Mouse (Mus musculus): Measurements from ENCODE around the gene Mlh1.

Mlh1 gene

GRCm38 (mm10) chr9:111311031-111311842 is 39.6 kb upstream of the Mlh1 start, which contains the start of gene Trank1:
Gene Trank1, plus strand, starts transcription at chr9:111311739.
- Histone ChIP-seq H3K27me3 (ENCODE audit: insufficient read depth, low read length) (peaks cover 53% of the 10 kb centered on the region), H3K4me1 (replicated peaks; ENCODE audit: low read depth, low read length) (no peaks in the 10 kb centered on the region; the same call in 1 of the 2 replicates), H3K36me3 (ENCODE audit: insufficient read depth, low read length) (no peaks in the 10 kb centered on the region), H3K9me3 (ENCODE audit: low read length) (no peaks in the 10 kb centered on the region), H3K4me3 (replicated peaks; ENCODE audit: low read length) (peak within 1 kb of the TSS; percentile 79)
- TF ChIP-seq POU5F1 (IDR thresholded peaks at IDR 0.05; ENCODE audit: borderline replicate concordance, low read length): no peak
- TF ChIP-seq NANOG (IDR thresholded peaks at IDR 0.05; ENCODE audit: borderline replicate concordance, low read length): no peak
- TF ChIP-seq CTCF (conservative IDR thresholded peaks at IDR 0.05; ENCODE audit: low read length): no peak

GRCm38 (mm10) chr9:111306142-111306541 is 34.6 kb upstream of the Mlh1 start:
- peaks cover 33% of the 10 kb centered on the region for H3K27me3 ChIP-seq (ENCODE audit: insufficient read depth, low read length)
- TF ChIP-seq NANOG (IDR thresholded peaks at IDR 0.05; ENCODE audit: borderline replicate concordance, low read length) (no peak), CTCF (conservative IDR thresholded peaks at IDR 0.05; ENCODE audit: low read length) (no peak), POU5F1 (IDR thresholded peaks at IDR 0.05; ENCODE audit: borderline replicate concordance, low read length) (no peak)
- H3K4me1 ChIP-seq (replicated peaks; ENCODE audit: low read depth, low read length): no peaks in the 10 kb centered on the region
- H3K4me3 ChIP-seq (replicated peaks; ENCODE audit: low read length): no peak overlapping the region
- H3K36me3 ChIP-seq (ENCODE audit: insufficient read depth, low read length): no peaks in the 10 kb centered on the region
- H3K9me3 ChIP-seq (ENCODE audit: low read length): no peaks in the 10 kb centered on the region

GRCm38 (mm10) chr9:111304036-111304435 is 32.4 kb upstream of the Mlh1 start:
- H3K4me1 ChIP-seq (replicated peaks; ENCODE audit: low read depth, low read length): no peaks in the 10 kb centered on the region
- peaks cover 20% of the 10 kb centered on the region for H3K27me3 ChIP-seq (ENCODE audit: insufficient read depth, low read length)
- no peak overlapping the region for H3K4me3 ChIP-seq (replicated peaks; ENCODE audit: low read length)
- no peaks in the 10 kb centered on the region for H3K9me3 ChIP-seq (ENCODE audit: low read length)
- TF ChIP-seq NANOG (IDR thresholded peaks at IDR 0.05; ENCODE audit: borderline replicate concordance, low read length) (no peak), CTCF (conservative IDR thresholded peaks at IDR 0.05; ENCODE audit: low read length) (no peak), POU5F1 (IDR thresholded peaks at IDR 0.05; ENCODE audit: borderline replicate concordance, low read length) (no peak)
- no peaks in the 10 kb centered on the region for H3K36me3 ChIP-seq (ENCODE audit: insufficient read depth, low read length)

- Histone ChIP-seq H3K4me3 (replicated peaks; ENCODE audit: low read length) (no peak overlapping the region), H3K36me3 (ENCODE audit: insufficient read depth, low read length) (no peaks in the 10 kb centered on the region), H3K27me3 (ENCODE audit: insufficient read depth, low read length) (peaks cover 16% of the 10 kb centered on the region), H3K4me1 (replicated peaks; ENCODE audit: low read depth, low read length) (peaks cover 1% of the 10 kb centered on the region), H3K9me3 (ENCODE audit: low read length) (no peaks in the 10 kb centered on the region)
- no peak for TF ChIP-seq CTCF (conservative IDR thresholded peaks at IDR 0.05; ENCODE audit: low read length)
- TF ChIP-seq NANOG (IDR thresholded peaks at IDR 0.05; ENCODE audit: borderline replicate concordance, low read length): no peak
- no peak for TF ChIP-seq POU5F1 (IDR thresholded peaks at IDR 0.05; ENCODE audit: borderline replicate concordance, low read length)
Measured at GRCm38 (mm10) chr9:111302196-111302831, 30.7 kb upstream of the Mlh1 start.

- peaks cover 20% of the 10 kb centered on the region for H3K4me1 ChIP-seq (replicated peaks; ENCODE audit: low read depth, low read length)
- TF ChIP-seq POU5F1 (IDR thresholded peaks at IDR 0.05; ENCODE audit: borderline replicate concordance, low read length) (no peak), NANOG (IDR thresholded peaks at IDR 0.05; ENCODE audit: borderline replicate concordance, low read length) (no peak), CTCF (conservative IDR thresholded peaks at IDR 0.05; ENCODE audit: low read length) (no peak)
- H3K4me3 ChIP-seq (replicated peaks; ENCODE audit: low read length): no peak overlapping the region
- peaks cover 8% of the 10 kb centered on the region; the same call in 1 of the 2 replicates for H3K27me3 ChIP-seq (ENCODE audit: insufficient read depth, low read length)
- H3K9me3 ChIP-seq (ENCODE audit: low read length): no peaks in the 10 kb centered on the region
- no peaks in the 10 kb centered on the region for H3K36me3 ChIP-seq (ENCODE audit: insufficient read depth, low read length)
Measured at GRCm38 (mm10) chr9:111298606-111299005, 27.0 kb upstream of the Mlh1 start.

GRCm38 (mm10) chr9:111296433-111296832 is 24.8 kb upstream of the Mlh1 start:
- H3K27me3 ChIP-seq (ENCODE audit: insufficient read depth, low read length): peaks cover 8% of the 10 kb centered on the region; the same call in 1 of the 2 replicates

GRCm38 (mm10) chr9:111295323-111295722 is 23.7 kb upstream of the Mlh1 start:
- Histone ChIP-seq H3K9me3 (ENCODE audit: low read length) (no peaks in the 10 kb centered on the region), H3K4me1 (replicated peaks; ENCODE audit: low read depth, low read length) (peaks cover 27% of the 10 kb centered on the region), H3K36me3 (ENCODE audit: insufficient read depth, low read length) (no peaks in the 10 kb centered on the region), H3K27me3 (ENCODE audit: insufficient read depth, low read length) (peaks cover under 1% of the 10 kb centered on the region; the same call in 1 of the 2 replicates), H3K4me3 (replicated peaks; ENCODE audit: low read length) (no peak overlapping the region)
- TF ChIP-seq NANOG (IDR thresholded peaks at IDR 0.05; ENCODE audit: borderline replicate concordance, low read length) (no peak), POU5F1 (IDR thresholded peaks at IDR 0.05; ENCODE audit: borderline replicate concordance, low read length) (no peak), CTCF (conservative IDR thresholded peaks at IDR 0.05; ENCODE audit: low read length) (no peak)

More at GRCm38 (mm10) chr9:111296433-111296832, 24.8 kb upstream of the Mlh1 start:
- H3K4me3 ChIP-seq (replicated peaks; ENCODE audit: low read length): no peak overlapping the region
- H3K9me3 ChIP-seq (ENCODE audit: low read length): no peaks in the 10 kb centered on the region
- no peak for TF ChIP-seq NANOG (IDR thresholded peaks at IDR 0.05; ENCODE audit: borderline replicate concordance, low read length)
- no peak for TF ChIP-seq POU5F1 (IDR thresholded peaks at IDR 0.05; ENCODE audit: borderline replicate concordance, low read length)
- TF ChIP-seq CTCF (conservative IDR thresholded peaks at IDR 0.05; ENCODE audit: low read length): no peak
- peaks cover 20% of the 10 kb centered on the region for H3K4me1 ChIP-seq (replicated peaks; ENCODE audit: low read depth, low read length)
- H3K36me3 ChIP-seq (ENCODE audit: insufficient read depth, low read length): no peaks in the 10 kb centered on the region

GRCm38 (mm10) chr9:111294911-111295310 is 23.3 kb upstream of the Mlh1 start:
- Histone ChIP-seq H3K4me1 (replicated peaks; ENCODE audit: low read depth, low read length) (peaks cover 31% of the 10 kb centered on the region), H3K4me3 (replicated peaks; ENCODE audit: low read length) (no peak overlapping the region), H3K9me3 (ENCODE audit: low read length) (no peaks in the 10 kb centered on the region), H3K36me3 (ENCODE audit: insufficient read depth, low read length) (no peaks in the 10 kb centered on the region), H3K27me3 (ENCODE audit: insufficient read depth, low read length) (no peaks in the 10 kb centered on the region)
- no peak for TF ChIP-seq CTCF (conservative IDR thresholded peaks at IDR 0.05; ENCODE audit: low read length)
- no peak for TF ChIP-seq POU5F1 (IDR thresholded peaks at IDR 0.05; ENCODE audit: borderline replicate concordance, low read length)
- no peak for TF ChIP-seq NANOG (IDR thresholded peaks at IDR 0.05; ENCODE audit: borderline replicate concordance, low read length)

Measured in E14TG2a.4 (cell line).